Mouse (Mus musculus): ENCODE measurements around the gene Atp5s. TPM values are rescaled to one million over a fixed set of nuclear protein-coding genes. Genes with fewer than 3 reads are reported as not detected.

Gene Atp5s
- polyA plus RNA-seq, 1 experiment from 2014 or later, result 16.8 TPM

DNA sequence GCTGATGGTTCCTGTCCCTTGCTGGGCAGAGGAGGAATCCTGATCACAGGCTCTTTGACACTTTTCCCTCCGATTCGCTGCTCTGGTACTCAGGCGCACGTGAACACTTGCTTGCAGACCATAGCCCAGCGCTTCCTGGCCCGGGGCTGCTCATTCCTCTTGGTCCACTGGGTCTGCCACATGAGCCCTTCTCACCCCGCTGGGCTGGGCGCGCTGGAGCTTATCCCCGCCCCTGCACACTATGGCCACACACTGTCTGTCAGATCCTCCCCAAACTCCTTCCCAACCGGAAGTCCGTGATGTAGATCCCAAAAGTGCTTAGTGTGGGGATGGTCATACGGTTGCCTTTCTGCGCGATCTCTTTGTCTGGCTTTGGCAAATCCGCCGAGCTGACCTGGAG is 31.3 kb upstream of the Atp5s start:
- no peak overlapping the region for H3K9ac ChIP-seq
- no peak for ATAC-seq (ENCODE audit: insufficient read depth)
- H3K27me3 ChIP-seq, result no peaks in the 10 kb centered on the region
- H3K4me2 ChIP-seq, result no peak overlapping the region
- no peaks in the 10 kb centered on the region for H3K9me3 ChIP-seq (replicated peaks)
- WGBS (ENCODE audit: insufficient replicate concordance), result 87% methylated on average over 17 of the region's 17 CpGs
- 0 out of 2 replicates have a peak, but pooled peaks cover 4% of the 10 kb centered on the region for H3K4me1 ChIP-seq (replicated peaks)
- H3K36me3 ChIP-seq (replicated peaks), result peaks cover 16% of the 10 kb centered on the region; the same call in 1 of the 2 replicates
- H3K27ac ChIP-seq (replicated peaks), result no peak overlapping the region
- H3K4me3 ChIP-seq (replicated peaks), result no peak overlapping the region

DNA sequence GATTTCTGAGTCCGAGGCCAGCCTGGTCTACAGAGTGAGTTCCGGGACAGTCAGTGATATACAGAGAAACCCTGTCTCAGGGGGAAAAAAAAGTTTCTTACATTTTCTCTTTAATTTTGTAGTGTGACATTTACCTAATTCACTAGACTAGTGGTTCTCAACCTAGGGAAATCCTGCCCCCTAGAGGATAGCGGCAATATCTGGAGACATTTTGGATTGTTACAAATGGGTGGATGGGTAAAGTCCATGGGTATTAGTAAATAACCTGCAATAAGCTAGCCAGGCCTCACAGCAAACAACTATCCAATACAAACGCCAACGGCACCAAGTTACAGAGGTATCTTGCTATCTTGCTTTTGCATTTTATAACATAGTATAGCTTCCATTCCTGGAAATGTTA is 28.0 kb upstream of the Atp5s start:
- Histone ChIP-seq H3K4me2 (no peak overlapping the region), H3K4me1 (replicated peaks) (no peaks in the 10 kb centered on the region), H3K4me3 (replicated peaks) (no peak overlapping the region), H3K9ac (no peak overlapping the region), H3K27ac (replicated peaks) (no peak overlapping the region), H3K9me3 (replicated peaks) (no peaks in the 10 kb centered on the region), H3K27me3 (no peaks in the 10 kb centered on the region), H3K36me3 (replicated peaks) (peaks cover 26% of the 10 kb centered on the region; the same call in 1 of the 2 replicates)
- WGBS (ENCODE audit: insufficient replicate concordance), result 67% methylated on average over 5 of the region's 5 CpGs
- no peak; the same call in 1 of the 2 replicates for ATAC-seq (ENCODE audit: insufficient read depth)

DNA sequence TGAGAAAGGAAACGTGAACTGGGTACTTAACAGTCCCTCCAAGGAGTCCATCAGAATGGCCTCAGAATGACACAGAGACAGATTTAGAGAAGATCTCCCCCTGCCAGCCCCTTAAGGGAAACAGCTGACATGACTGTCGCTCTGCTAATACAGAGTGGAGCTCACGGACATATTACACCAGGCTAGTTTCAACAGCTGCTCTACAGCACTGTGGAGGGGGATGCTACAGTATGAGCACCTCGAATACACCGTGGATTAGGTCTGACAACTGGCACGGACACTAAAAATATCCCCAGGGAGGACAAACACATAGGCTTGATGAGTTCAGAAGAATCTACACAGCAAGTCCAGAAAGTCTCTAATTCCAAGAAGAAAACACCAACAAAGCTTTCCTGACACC is 26.4 kb upstream of the Atp5s start:
- Histone ChIP-seq H3K4me3 (replicated peaks) (no peak overlapping the region), H3K4me2 (no peak overlapping the region), H3K27me3 (no peaks in the 10 kb centered on the region), H3K36me3 (replicated peaks) (peaks cover 28% of the 10 kb centered on the region; the same call in 1 of the 2 replicates), H3K9ac (no peak overlapping the region), H3K27ac (replicated peaks) (no peak overlapping the region), H3K9me3 (replicated peaks) (no peaks in the 10 kb centered on the region), H3K4me1 (replicated peaks) (no peaks in the 10 kb centered on the region)
- ATAC-seq (ENCODE audit: insufficient read depth), result no peak
- 74% methylated on average over 6 of the region's 6 CpGs for WGBS (ENCODE audit: insufficient replicate concordance)

DNA sequence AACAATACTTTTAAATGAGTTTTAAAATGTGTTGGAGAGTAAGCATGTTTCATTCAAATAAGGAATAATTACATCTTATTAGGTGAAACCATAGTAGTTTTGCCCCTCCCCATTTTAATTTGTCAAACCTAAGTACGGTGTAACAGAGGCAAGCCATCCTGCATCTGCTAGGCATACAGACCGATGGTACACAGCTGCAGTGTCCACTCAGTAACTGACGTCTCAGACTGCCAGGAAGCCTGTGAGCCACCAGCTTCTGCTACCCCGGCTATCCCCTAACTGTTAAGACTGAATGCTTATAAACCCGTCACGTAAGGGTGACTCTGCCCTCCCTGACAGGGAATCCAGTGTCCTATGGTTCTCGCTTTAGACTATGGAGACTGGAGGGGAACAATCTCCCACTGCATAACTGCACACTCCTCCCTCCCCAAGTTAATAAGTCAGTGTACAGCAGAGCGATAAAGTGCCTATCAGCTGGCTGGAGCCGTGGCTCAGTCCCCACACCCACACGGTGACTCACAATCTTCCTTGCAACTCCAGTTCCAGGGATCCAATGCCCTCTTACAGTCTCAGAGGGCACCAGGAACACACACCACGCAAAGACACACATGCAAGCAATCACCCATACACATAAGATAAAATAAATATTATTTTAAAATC is 19.8 kb upstream of the Atp5s start:
- Histone ChIP-seq H3K36me3 (replicated peaks) (0 out of 2 replicates have a peak, but pooled peaks cover 15% of the 10 kb centered on the region), H3K9me3 (replicated peaks) (no peaks in the 10 kb centered on the region), H3K4me2 (no peak overlapping the region), H3K4me1 (replicated peaks) (peaks cover 9% of the 10 kb centered on the region; the same call in 1 of the 2 replicates), H3K27ac (replicated peaks) (no peak overlapping the region), H3K4me3 (replicated peaks) (no peak overlapping the region), H3K9ac (no peak overlapping the region), H3K27me3 (no peaks in the 10 kb centered on the region)
- WGBS (ENCODE audit: insufficient replicate concordance), result 71% methylated on average over 11 of the region's 11 CpGs
- ATAC-seq (ENCODE audit: insufficient read depth), result peak; percentile 66

DNA sequence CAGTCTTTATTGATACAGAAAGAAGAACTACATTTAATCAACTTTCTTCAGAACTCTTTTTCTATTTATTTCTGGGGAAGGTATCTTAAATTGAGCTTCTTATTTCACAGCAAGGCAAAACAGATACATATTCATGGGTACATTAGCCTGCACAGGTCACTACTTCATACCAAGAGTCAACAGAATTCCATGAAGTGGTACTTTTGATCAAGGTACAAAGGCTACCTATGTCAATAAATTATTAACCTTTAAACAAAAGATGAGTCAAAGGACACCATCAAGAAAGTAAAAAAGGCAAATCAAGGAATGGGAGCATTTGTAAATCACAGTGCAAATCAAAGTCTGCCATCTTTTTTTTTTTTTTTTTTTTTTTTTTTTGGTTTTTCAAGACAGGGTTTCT is 11.1 kb upstream of the Atp5s start:
- Histone ChIP-seq H3K27ac (replicated peaks) (no peak overlapping the region), H3K27me3 (no peaks in the 10 kb centered on the region), H3K9me3 (replicated peaks) (no peaks in the 10 kb centered on the region), H3K4me1 (replicated peaks) (no peaks in the 10 kb centered on the region), H3K4me2 (no peak overlapping the region), H3K9ac (no peak overlapping the region), H3K4me3 (replicated peaks) (no peak overlapping the region), H3K36me3 (replicated peaks) (peaks cover 20% of the 10 kb centered on the region)
- ATAC-seq (ENCODE audit: insufficient read depth), result no peak

DNA sequence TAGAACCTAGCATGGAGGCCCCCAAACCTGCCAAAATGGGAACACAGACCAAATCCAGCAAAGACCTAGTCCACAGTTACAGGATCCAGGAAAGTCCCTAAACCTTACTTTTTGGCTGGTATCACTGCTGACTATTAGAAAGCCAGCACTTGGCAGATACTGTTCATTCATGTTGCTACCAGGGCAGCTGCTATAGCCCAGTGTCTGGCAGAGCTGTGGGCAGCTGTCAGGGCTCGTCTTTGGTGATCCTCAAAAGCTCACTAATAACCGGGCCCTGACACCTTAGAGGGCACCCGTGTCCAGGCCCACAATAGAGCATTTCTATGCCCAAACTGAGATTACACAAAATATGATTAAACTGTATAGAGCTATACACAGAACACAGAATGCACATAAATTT is 1.9 kb upstream of the Atp5s start:
- 79% methylated on average over 3 of the region's 3 CpGs for WGBS (ENCODE audit: insufficient replicate concordance)

DNA sequence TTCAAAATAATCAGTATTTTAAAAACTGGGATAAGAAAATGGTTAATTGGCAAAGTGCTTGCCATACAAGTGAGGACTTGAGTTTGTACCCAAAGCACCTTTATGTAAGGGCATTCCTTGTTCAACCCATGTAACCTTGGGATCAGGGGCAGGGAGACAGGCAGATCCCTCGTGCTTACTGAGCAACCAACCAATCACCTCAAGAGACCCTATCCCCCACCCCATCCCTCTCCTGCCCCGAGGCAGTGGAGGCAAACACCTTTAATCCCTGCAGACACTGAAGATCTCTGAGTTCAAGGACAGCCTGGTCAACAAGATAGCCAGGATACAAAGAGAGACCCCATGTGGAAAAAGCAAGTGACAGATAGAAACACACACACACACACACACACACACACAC is 1.4 kb upstream of the Atp5s start:
- no peaks in the 10 kb centered on the region for H3K27me3 ChIP-seq
- 36% methylated on average over 2 of the region's 2 CpGs for WGBS (ENCODE audit: insufficient replicate concordance)
- peak overlapping the region; percentile 98 for H3K4me2 ChIP-seq
- H3K36me3 ChIP-seq (replicated peaks), result peaks cover 33% of the 10 kb centered on the region
- H3K4me3 ChIP-seq (replicated peaks), result peak overlapping the region; percentile 78
- H3K27ac ChIP-seq (replicated peaks), result no peak overlapping the region
- peaks cover 33% of the 10 kb centered on the region for H3K4me1 ChIP-seq (replicated peaks)
- peak overlapping the region; percentile 82; the same call in 1 of the 2 replicates for H3K9ac ChIP-seq
- no peak for ATAC-seq (ENCODE audit: insufficient read depth)
- 0 out of 2 replicates have a peak, but pooled peaks cover 6% of the 10 kb centered on the region for H3K9me3 ChIP-seq (replicated peaks)

More for the DNA sequence above, 1.9 kb upstream of the Atp5s start:
- no peaks in the 10 kb centered on the region for H3K27me3 ChIP-seq
- no peak overlapping the region for H3K9ac ChIP-seq
- H3K4me3 ChIP-seq (replicated peaks), result no peak overlapping the region
- H3K36me3 ChIP-seq (replicated peaks), result peaks cover 38% of the 10 kb centered on the region
- no peak overlapping the region for H3K27ac ChIP-seq (replicated peaks)
- no peak overlapping the region for H3K4me2 ChIP-seq
- no peak for ATAC-seq (ENCODE audit: insufficient read depth)
- 0 out of 2 replicates have a peak, but pooled peaks cover 6% of the 10 kb centered on the region for H3K9me3 ChIP-seq (replicated peaks)
- peaks cover 33% of the 10 kb centered on the region for H3K4me1 ChIP-seq (replicated peaks)

DNA sequence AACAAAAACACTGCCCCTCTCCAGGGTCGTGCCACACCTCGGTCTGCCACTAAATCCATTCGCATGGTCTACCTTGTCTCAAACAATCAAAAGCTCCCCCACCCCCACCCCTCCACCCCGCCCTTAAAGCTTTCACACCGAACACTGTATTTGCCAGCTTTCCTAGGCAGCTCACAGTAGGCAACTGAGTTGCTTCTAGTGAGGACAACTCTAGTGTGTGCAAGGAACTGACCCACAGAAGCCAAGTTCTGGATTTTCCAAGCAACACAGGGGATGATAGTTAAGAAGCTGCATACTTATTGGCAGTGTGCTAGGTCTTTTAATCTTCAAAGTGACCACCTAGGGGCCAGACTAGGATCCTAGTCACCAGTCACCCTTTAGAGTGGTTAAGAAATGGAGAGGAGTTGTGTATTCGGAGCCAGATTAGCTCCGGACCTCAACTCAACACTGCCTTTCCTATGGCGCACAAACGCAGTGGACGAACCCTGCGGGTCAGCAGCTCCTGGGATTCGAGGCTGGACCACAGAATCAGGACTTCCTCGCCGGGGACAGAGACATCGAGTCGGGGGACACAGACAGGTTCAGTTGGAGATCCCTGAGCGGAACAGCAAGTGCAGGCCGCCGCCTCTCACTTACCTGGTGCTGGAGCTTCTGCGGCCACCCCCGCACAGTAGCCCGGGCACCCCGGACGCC is 586 bp upstream of the Atp5s start:
- peak overlapping the region; percentile 78 for H3K4me3 ChIP-seq (replicated peaks)
- peak overlapping the region; percentile 82 for H3K9ac ChIP-seq
- 2% methylated on average over 24 of the region's 24 CpGs for WGBS (ENCODE audit: insufficient replicate concordance)
- no peak; the same call in 1 of the 2 replicates for ATAC-seq (ENCODE audit: insufficient read depth)
- H3K27ac ChIP-seq (replicated peaks), result peak overlapping the region; percentile 98
- H3K9me3 ChIP-seq (replicated peaks), result 0 out of 2 replicates have a peak, but pooled peaks cover 6% of the 10 kb centered on the region
- peaks cover 26% of the 10 kb centered on the region for H3K36me3 ChIP-seq (replicated peaks)
- no peaks in the 10 kb centered on the region for H3K27me3 ChIP-seq
- H3K4me1 ChIP-seq (replicated peaks), result peaks cover 33% of the 10 kb centered on the region
- H3K4me2 ChIP-seq, result peak overlapping the region; percentile 98

DNA sequence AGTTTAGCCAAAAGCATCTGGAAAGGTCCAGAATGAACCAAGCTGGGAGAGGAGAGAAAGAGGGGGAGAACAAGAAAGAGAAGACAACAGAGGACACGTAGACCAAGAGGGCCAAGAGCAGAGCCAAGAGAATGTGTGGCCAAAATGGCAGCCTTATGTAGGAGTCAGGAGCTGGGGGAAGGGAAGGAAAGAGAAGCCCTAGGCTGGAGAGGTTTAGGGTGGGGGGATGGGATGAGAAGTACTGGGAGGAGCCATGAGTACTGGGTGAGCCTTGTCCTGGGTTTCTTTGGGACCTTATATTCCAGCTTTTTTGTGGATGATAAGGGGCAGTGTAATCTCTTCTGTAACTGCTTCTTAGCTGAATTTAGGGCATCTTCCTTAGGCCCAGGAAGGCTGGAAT is 4.5 kb downstream of the Atp5s start:
- H3K9ac ChIP-seq, result no peak overlapping the region
- 86% methylated on average over 1 of the region's 1 CpGs for WGBS (ENCODE audit: insufficient replicate concordance)
- no peak overlapping the region for H3K4me3 ChIP-seq (replicated peaks)
- no peaks in the 10 kb centered on the region for H3K9me3 ChIP-seq (replicated peaks)
- H3K27ac ChIP-seq (replicated peaks), result no peak overlapping the region
- H3K4me2 ChIP-seq, result no peak overlapping the region
- peaks cover 26% of the 10 kb centered on the region for H3K4me1 ChIP-seq (replicated peaks)
- no peak for ATAC-seq (ENCODE audit: insufficient read depth)
- 0 out of 2 replicates have a peak, but pooled peaks cover 4% of the 10 kb centered on the region for H3K36me3 ChIP-seq (replicated peaks)
- H3K27me3 ChIP-seq, result no peaks in the 10 kb centered on the region

DNA sequence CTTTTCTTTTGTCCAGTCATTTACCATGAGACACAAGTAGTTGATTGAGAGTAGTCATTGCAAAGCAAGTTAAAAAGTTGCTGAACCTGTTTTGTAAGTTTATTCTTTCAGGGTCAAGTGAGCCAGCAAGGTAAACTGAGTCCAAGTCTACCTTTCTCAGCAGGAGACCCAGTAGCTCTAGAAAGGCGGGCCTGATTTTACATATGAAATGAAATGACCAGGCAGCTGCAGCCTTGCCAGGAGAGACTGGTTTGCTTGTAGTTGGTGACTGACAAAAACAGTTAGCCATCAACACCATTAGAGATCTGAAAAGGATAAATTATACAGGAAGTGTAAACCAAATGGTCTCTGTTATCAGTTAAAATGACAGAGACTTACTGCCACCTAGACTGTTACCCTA is 5.6 kb downstream of the Atp5s start:
- no peak overlapping the region for H3K4me2 ChIP-seq
- no peak overlapping the region for H3K27ac ChIP-seq (replicated peaks)
- H3K4me3 ChIP-seq (replicated peaks), result no peak overlapping the region
- ATAC-seq (ENCODE audit: insufficient read depth), result no peak
- H3K9ac ChIP-seq, result no peak overlapping the region
- 0 out of 2 replicates have a peak, but pooled peaks cover 4% of the 10 kb centered on the region for H3K36me3 ChIP-seq (replicated peaks)
- H3K9me3 ChIP-seq (replicated peaks), result no peaks in the 10 kb centered on the region
- H3K4me1 ChIP-seq (replicated peaks), result peaks cover 22% of the 10 kb centered on the region
- WGBS (ENCODE audit: insufficient replicate concordance), result 88% methylated on average over 1 of the region's 1 CpGs
- no peaks in the 10 kb centered on the region for H3K27me3 ChIP-seq

DNA sequence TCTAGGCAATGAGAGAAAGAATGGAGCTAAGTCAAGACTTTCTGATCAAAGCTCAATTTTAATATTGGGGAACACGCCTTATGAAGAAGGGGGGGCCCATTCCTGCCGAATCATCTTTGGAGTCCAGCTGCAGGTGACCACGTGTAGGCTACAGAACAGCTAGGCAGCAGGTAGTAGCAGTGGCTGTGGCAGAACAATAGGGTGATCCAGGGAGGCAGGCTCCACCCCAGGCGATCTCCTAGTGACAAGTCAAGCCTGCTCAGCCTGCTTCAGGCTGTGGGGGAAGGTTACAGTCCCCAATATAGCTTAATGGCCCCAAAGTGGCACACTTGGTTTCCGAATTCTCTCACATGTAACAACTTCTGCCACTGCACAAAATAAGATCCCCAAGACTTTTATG is 7.5 kb downstream of the Atp5s start:
- ATAC-seq (ENCODE audit: insufficient read depth), result no peak
- Histone ChIP-seq H3K27ac (replicated peaks) (no peak overlapping the region), H3K4me3 (replicated peaks) (no peak overlapping the region)

More for the DNA sequence above, 7.5 kb downstream of the Atp5s start:
- Histone ChIP-seq H3K9me3 (replicated peaks) (no peaks in the 10 kb centered on the region), H3K9ac (no peak overlapping the region), H3K36me3 (replicated peaks) (0 out of 2 replicates have a peak, but pooled peaks cover 4% of the 10 kb centered on the region), H3K27me3 (no peaks in the 10 kb centered on the region), H3K4me1 (replicated peaks) (peaks cover 9% of the 10 kb centered on the region), H3K4me2 (no peak overlapping the region)
- WGBS (ENCODE audit: insufficient replicate concordance), result 60% methylated on average over 5 of the region's 5 CpGs

Data from liver, embryonic 15.5 days (tissue).